Mouse (Mus musculus): ENCODE data around the gene Noto.

Gene Noto

GRCm38 (mm10) chr6:85423836-85424379 lies at the start of gene Noto:
Gene Noto, plus strand, starts transcription at chr6:85423886.
- no peak for DNase-seq (ENCODE audit: low spot score in 2 of 2)

DNA sequence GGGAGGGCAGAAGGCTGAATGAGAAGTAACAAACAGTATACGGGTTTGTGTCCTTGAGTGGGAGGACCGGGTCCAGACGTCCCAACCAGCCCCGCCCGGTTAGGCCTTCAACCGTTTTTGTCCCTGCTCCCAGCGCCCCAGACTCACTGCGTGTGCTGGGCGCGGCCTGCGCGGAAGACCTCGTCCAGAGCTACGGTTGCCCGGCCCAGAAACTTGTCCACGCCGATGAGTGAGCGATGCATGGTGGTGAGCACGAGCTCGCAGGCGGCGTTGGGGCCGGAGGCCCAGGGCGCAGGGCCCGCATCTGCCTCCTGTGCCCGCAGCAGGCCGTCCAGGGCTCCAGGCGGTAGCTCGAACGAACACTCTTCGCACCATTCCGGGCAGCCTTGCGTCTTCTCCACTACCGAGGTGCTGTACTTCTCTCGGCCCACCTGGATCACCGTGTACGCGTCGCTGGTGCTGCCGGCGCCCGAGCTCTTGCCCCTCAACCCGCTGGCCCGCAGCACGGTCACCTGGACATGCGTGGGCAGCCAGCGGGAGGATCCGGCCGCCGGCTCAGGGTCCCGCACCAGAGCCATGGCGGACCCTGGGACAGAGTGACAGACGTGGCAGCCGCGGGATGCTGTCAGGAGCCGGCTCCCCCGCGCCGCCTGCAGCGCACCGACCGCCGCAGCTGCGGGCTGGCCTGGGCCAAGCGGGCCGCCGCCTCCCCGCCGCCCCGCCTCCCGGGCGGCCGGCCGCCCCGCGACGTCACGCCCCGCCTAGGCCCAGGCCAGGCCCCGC lies 49.5 kb upstream of the Noto start, which contains the start of gene Rab11fip5:
Gene Rab11fip5 (minus strand): TSS at position 684 of the 783 bp plus-strand sequence.
- DNase-seq (ENCODE audit: low spot score in 2 of 2): peak in 1 of 2 experiments; percentile 16

- DNase-seq (ENCODE audit: low spot score in 2 of 2): peak; percentile 93 to 95
Measured at GRCm38 (mm10) chr6:85374734-85375114, 49.0 kb upstream of the Noto start.

- no peak for DNase-seq (ENCODE audit: low spot score in 2 of 2)
Measured at GRCm38 (mm10) chr6:85377066-85377734, 46.5 kb upstream of the Noto start.

- no peak for DNase-seq (ENCODE audit: low spot score in 2 of 2)
Measured at GRCm38 (mm10) chr6:85377876-85378275, 45.8 kb upstream of the Noto start.

- DNase-seq (ENCODE audit: low spot score in 2 of 2): no peak
Measured at GRCm38 (mm10) chr6:85378629-85379028, 45.1 kb upstream of the Noto start.

DNA sequence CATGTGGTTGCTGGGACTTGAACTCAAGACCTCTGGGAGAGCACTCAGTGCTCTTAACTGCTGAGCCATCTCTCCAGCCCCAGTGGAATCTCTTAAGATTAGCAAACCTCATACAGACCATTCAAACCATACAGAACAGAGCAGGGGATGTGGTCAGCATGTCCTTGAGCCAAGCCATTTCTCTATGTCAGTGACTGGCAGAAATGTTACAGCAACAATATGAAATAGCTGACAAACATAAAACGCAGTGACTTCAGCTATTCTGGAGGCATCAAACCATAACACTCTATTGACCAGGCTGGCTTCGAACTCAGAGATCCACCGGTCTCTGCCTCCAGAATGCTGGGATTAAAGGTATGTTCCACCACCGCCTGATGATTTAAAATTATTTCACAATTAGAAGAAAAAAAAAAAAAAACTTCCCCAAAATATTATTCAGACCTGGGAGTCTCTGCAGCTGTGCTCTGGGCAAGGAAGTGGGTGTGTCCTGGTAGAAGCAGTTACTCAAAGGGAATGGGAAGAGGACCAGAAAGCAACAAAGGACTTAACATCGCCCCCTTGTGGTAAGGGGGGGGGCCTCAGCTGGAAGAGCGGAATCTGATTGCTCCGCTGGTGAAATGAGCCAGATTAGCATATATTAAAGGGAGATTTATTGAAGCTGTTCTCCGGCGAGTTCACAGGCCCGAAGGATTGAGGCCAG lies 43.3 kb upstream of the Noto start:
- DNase-seq (ENCODE audit: low spot score in 2 of 2): peak; percentile 65 to 67

- no peak for DNase-seq (ENCODE audit: low spot score in 2 of 2)
Measured at GRCm38 (mm10) chr6:85380901-85381647, 42.6 kb upstream of the Noto start.

DNA sequence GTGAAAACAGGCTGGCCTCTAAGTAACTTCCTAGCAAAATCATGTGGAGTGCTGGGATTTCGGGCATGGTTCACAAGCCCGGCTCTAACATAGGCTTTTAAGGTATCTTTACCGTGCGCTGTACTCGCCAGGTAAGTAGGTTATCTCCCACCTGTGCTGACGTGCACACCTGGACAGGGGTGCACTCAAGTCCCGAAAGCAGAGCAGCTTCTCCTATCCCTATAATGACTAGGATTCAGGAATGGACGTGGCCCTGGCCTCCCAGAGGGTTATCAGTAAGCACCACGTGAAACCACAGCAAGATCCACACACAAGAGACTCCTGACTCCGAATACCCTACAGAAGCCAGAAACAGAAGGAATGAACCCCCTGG lies 42.1 kb upstream of the Noto start:
- DNase-seq (ENCODE audit: low spot score in 2 of 2): no peak

DNA sequence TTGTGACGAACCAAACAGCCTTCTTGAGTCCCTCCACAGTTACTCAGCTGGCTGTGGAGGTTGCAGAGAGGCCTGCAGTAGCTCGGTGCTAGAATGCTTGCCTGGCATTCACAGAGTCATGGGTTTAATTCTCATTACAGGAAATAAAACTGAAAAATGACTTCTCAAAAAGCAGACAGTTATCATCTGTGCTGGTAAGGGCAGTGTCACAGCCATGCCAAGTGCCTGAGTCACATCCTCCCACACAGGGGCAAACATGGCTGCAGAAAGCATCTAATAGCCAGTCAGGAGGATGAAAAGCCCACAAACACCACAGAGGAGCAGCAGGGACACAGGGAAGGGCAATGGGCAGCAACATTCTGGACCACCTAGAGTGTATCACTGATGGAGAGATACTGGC lies 40.9 kb upstream of the Noto start:
- DNase-seq (ENCODE audit: low spot score in 2 of 2): no peak

DNA sequence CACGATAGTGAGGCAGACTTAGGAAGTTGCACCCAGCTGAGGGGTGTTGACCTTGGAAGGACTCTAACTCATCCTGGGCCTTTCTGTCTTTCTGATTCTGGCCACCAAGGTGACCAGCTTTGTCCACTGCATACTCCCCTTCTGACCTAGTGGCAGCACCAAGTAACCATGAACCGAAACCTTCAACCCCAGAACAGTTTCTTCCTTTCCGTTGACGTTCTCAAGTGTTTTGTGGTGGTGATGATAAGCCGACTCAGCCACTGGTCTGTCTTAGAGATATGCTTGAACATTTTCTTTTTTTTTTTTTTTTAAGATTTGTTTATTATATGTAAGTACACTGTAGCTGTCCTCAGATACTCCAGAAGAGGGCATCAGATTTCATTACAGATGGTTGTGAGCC lies 35.1 kb upstream of the Noto start:
- DNase-seq (ENCODE audit: low spot score in 2 of 2): no peak

DNA sequence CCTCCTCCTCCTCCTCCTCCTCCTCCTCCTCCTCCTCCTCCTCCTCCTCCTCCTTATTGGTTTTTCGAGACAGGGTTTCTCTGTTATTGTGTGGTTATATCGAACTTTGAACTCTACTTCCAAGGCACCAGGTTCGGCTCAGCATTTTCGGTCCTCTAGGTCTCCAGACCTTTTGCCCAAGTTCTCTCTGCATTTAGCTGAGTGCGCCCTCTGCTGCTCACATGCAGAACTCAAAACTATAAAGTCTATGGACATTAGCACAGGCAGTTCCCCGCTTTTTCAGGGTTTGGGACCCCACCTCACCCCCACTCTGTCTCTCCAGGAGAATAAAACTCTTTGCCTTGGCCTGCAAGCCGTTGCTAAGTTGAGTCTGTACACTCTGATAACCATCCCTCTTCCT lies 31.9 kb upstream of the Noto start:
- peak in 1 of 2 experiments; percentile 30 for DNase-seq (ENCODE audit: low spot score in 2 of 2)

DNA sequence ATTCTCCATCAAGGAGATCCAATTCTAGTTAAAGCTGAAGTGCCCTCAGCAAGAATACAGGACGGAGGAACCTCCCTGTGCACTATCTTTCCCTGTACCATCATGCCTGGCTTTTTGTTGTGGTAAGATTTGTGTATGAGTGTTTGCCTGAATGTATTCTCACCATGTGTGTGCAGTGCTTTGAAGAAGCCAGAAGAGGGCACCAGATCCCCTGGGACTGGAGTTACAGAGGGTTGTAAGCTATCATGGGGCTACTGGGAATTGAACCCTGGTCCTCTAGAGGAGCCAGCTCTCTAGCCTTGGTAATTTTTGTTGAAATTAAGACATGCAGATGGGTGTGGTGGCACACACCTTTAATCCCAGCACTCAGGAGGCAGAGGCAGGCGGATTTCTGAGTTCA lies 28.3 kb upstream of the Noto start:
- DNase-seq (ENCODE audit: low spot score in 2 of 2): no peak

- DNase-seq (ENCODE audit: low spot score in 2 of 2): peak in 1 of 2 experiments; percentile 21
Measured at GRCm38 (mm10) chr6:85397165-85397564, 26.5 kb upstream of the Noto start.

DNA sequence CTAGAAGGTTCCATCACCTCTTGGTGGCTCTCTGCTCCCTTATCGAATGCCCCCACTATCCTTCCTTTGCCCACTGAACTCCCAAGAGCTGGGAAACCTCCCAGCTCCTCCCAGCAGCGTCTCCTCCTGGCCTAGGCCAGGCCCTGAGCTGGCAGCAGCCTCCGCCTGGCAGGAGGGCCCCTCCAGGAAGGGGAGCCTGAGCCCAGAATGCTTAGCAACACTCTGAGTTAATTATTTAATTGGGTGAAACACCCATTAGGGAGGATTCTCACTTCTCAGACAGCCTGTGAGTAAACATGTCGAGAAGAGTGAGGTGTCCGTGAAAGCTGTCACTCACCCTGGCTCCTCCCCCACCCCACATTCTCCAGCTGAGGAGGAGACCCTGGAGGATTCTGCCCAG lies 24.0 kb upstream of the Noto start:
- DNase-seq (ENCODE audit: low spot score in 2 of 2): no peak

DNA sequence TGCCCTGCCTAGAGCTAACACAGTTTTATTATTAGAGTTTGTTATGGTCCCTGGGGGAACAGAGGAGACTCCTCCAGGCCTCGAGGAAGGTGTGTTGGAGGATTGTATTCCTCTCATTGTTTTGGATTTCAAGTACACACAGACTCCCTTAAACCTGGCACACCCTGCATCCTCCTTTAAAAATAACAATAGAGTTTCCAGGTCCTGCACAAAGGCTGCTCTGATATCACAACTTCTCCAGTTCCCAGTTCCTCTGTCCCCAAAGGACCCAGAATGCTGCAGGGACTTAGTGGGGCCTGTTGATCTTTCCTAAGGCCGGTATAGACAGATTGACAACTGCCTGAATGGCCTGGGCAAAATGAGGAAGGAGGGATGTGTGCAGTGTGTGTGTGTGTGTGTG lies 21.1 kb upstream of the Noto start:
- no peak for DNase-seq (ENCODE audit: low spot score in 2 of 2)

- DNase-seq (ENCODE audit: low spot score in 2 of 2): no peak
Measured at GRCm38 (mm10) chr6:85403039-85403438, 20.6 kb upstream of the Noto start.

DNA sequence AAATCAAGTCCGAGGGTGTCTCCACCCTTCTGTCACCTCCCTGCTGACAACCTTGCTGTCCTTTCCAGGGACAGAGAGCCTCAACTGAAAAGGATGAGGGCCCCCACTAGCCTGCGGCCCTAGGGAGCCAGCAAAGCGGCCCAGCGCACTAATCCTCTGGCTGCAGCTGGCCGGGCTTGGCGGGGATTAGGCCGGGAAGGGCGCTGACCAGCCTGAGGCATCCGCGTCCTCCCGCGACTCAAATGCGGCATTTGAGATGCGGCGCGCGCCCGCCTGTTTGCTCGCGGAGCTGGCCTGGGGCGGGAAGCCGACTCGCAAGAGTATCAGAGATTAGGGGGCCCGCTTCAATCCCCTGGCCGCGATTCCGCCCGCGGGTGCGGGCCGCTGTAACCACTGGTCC lies 14.7 kb upstream of the Noto start:
- DNase-seq (ENCODE audit: low spot score in 2 of 2): no peak

DNA sequence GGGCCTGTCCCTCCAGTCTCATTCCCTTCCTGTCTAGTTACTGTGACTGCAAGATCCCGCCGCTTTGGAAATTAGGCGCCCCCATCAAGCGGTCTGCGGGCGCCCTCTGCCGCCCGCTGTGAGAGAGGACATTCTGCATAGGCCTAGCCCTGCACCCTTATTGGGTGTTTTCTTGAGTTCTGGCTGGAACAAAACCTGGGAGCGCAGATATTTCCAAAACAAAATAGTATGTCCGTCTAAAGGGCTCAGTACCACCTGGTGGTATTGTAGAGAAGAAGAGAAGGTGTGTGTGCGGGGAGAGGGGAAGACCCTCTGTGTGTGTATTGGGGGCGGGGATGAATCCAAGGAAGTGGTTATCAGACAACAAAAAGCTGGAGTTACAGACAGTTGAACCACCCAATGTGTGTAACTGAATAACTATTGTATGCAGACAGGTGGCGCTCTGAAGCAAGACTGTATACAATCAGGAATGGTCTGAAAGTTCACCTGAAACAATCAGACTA lies 12.9 kb upstream of the Noto start:
- no peak for DNase-seq (ENCODE audit: low spot score in 2 of 2)

DNA sequence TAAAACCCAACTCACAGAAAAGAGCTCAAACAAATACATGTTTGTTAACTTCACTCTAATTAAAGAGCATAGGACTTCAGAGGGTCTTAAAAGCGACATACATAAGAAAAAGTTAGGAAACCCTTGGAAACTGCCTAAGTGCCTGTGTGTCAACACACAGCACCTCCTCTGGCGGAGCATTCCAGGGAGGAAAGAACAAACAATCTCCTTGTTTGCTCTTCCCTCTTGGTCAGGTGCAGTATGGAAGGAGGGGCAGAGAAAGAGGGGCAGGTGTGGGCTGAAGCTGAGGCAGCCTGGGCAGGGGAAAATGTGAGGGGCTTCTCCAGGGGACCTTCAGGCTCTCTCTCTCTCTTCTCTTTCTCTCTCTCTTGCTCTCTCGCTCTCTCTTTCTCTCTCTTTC lies 7.9 kb upstream of the Noto start:
- DNase-seq (ENCODE audit: low spot score in 2 of 2): no peak

GRCm38 (mm10) chr6:85419150-85419549 lies 4.5 kb upstream of the Noto start:
- no peak for DNase-seq (ENCODE audit: low spot score in 2 of 2)
